Mouse (Mus musculus) cerebellum, postnatal 36 days (tissue): Measurements from ENCODE around the gene Pbxip1.

Experiments
- DNase-seq, 2 experiments: peaks; one replicate each; pipeline ENCODE4 v3.0.0; 2021 to 2022; ENCODE audit warnings: mixed read lengths in 2 of 2

Gene Pbxip1

GRCm38 (mm10) chr3:89490790-89491189 lies 54.3 kb downstream of the Pbxip1 start:
- DNase-seq = no peak

- DNase-seq = no peak
Observed at GRCm38 (mm10) chr3:89491559-89491958, 55.1 kb downstream of the Pbxip1 start.

GRCm38 (mm10) chr3:89492701-89493151 lies 56.2 kb downstream of the Pbxip1 start:
- DNase-seq = no peak

GRCm38 (mm10) chr3:89494630-89495029 lies 58.1 kb downstream of the Pbxip1 start:
- no peak for DNase-seq

- no peak for DNase-seq
Observed at GRCm38 (mm10) chr3:89496366-89496765, 59.9 kb downstream of the Pbxip1 start.

- DNase-seq = no peak
Observed at GRCm38 (mm10) chr3:89499696-89500095, 63.2 kb downstream of the Pbxip1 start.
